Mouse (Mus musculus): Measurements from ENCODE around the gene Cdk17. TPM values are rescaled to one million over a fixed set of nuclear protein-coding genes. Genes with fewer than 3 reads are reported as not detected.

The Cdk17 gene
- polyA plus RNA-seq, 1 experiment from 2014 or later: 14.2 TPM

DNA sequence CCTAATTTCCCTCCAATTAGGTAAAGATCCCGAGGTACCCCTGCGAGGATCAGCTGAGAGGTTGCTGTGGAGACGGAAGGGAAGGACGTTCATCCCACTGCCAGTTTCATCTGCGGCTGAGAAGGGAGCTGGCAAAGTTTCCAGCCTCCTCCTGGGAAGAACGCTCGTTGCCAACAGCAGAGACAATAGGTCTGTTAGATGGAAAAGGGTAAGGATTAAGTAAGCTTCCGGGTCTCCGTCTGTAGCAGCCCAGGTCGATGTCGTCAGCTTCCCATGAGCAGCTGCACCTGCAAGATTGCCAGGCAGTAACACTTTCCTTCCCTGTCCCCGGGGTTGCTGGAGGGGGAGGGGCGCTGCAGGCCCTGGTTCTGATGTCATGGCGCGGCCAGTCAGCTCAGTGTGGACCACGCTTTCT lies 115.7 kb downstream of the Cdk17 start:
- H3K9me3 ChIP-seq (replicated peaks; ENCODE audit: control insufficient read depth, low read length): no peaks in the 10 kb centered on the region
- H3K9ac ChIP-seq (ENCODE audit: low read length): peak overlapping the region; percentile 50
- peaks cover 25% of the 10 kb centered on the region for H3K4me1 ChIP-seq (ENCODE audit: control insufficient read depth, insufficient read depth, low read length)
- peak overlapping the region; percentile 46 for H3K4me2 ChIP-seq (ENCODE audit: low read depth, low read length)
- no peaks in the 10 kb centered on the region for H3K27me3 ChIP-seq (ENCODE audit: control insufficient read depth, insufficient read depth, low read length)
- 13% methylated on average over 16 of the region's 16 CpGs for WGBS
- peak; percentile 71 for ATAC-seq (ENCODE audit: insufficient read depth, low FRiP score)
- H3K36me3 ChIP-seq (ENCODE audit: control insufficient read depth, insufficient read depth, low read length): no peaks in the 10 kb centered on the region
- peak overlapping the region; percentile 28 for H3K27ac ChIP-seq (ENCODE audit: low read length)
- peak overlapping the region; percentile 20 for H3K4me3 ChIP-seq (replicated peaks; ENCODE audit: low read length)

GRCm38 (mm10) chr10:93276857-93277256 lies 116.2 kb downstream of the Cdk17 start:
- H3K9ac ChIP-seq (ENCODE audit: low read length): peak overlapping the region; percentile 50; the same call in 1 of the 2 replicates
- peaks cover 25% of the 10 kb centered on the region for H3K4me1 ChIP-seq (ENCODE audit: control insufficient read depth, insufficient read depth, low read length)
- WGBS: 50% methylated on average over 9 of the region's 9 CpGs
- no peak for ATAC-seq (ENCODE audit: insufficient read depth, low FRiP score)
- peak overlapping the region; percentile 46 for H3K4me2 ChIP-seq (ENCODE audit: low read depth, low read length)
- H3K27me3 ChIP-seq (ENCODE audit: control insufficient read depth, insufficient read depth, low read length): no peaks in the 10 kb centered on the region
- no peaks in the 10 kb centered on the region for H3K36me3 ChIP-seq (ENCODE audit: control insufficient read depth, insufficient read depth, low read length)
- peak overlapping the region; percentile 20; the same call in 1 of the 2 replicates for H3K4me3 ChIP-seq (replicated peaks; ENCODE audit: low read length)
- H3K27ac ChIP-seq (ENCODE audit: low read length): no peak overlapping the region
- H3K9me3 ChIP-seq (replicated peaks; ENCODE audit: control insufficient read depth, low read length): no peaks in the 10 kb centered on the region

- H3K27me3 ChIP-seq (ENCODE audit: control insufficient read depth, insufficient read depth, low read length): no peaks in the 10 kb centered on the region
- no peak for ATAC-seq (ENCODE audit: insufficient read depth, low FRiP score)
- H3K9ac ChIP-seq (ENCODE audit: low read length): no peak overlapping the region
- H3K36me3 ChIP-seq (ENCODE audit: control insufficient read depth, insufficient read depth, low read length): 0 out of 2 replicates have a peak, but pooled peaks cover 5% of the 10 kb centered on the region
- H3K27ac ChIP-seq (ENCODE audit: low read length): no peak overlapping the region
- H3K4me2 ChIP-seq (ENCODE audit: low read depth, low read length): no peak overlapping the region
- no peak overlapping the region for H3K4me3 ChIP-seq (replicated peaks; ENCODE audit: low read length)
- H3K4me1 ChIP-seq (ENCODE audit: control insufficient read depth, insufficient read depth, low read length): peaks cover 15% of the 10 kb centered on the region; the same call in 1 of the 2 replicates
- H3K9me3 ChIP-seq (replicated peaks; ENCODE audit: control insufficient read depth, low read length): no peaks in the 10 kb centered on the region
- 81% methylated on average over 8 of the region's 8 CpGs for WGBS
These were observed 117.7 kb downstream of the Cdk17 start for GRCm38 (mm10) chr10:93278361-93278760.

- WGBS: 88% methylated on average over 9 of the region's 9 CpGs
- ATAC-seq (ENCODE audit: insufficient read depth, low FRiP score): no peak
- Histone ChIP-seq H3K27me3 (ENCODE audit: control insufficient read depth, insufficient read depth, low read length) (no peaks in the 10 kb centered on the region), H3K4me3 (replicated peaks; ENCODE audit: low read length) (no peak overlapping the region), H3K4me2 (ENCODE audit: low read depth, low read length) (no peak overlapping the region), H3K27ac (ENCODE audit: low read length) (no peak overlapping the region), H3K9me3 (replicated peaks; ENCODE audit: control insufficient read depth, low read length) (no peaks in the 10 kb centered on the region), H3K36me3 (ENCODE audit: control insufficient read depth, insufficient read depth, low read length) (0 out of 2 replicates have a peak, but pooled peaks cover 9% of the 10 kb centered on the region), H3K4me1 (ENCODE audit: control insufficient read depth, insufficient read depth, low read length) (peaks cover 15% of the 10 kb centered on the region; the same call in 1 of the 2 replicates), H3K9ac (ENCODE audit: low read length) (no peak overlapping the region)
These were observed 118.4 kb downstream of the Cdk17 start for GRCm38 (mm10) chr10:93279062-93279461.

DNA sequence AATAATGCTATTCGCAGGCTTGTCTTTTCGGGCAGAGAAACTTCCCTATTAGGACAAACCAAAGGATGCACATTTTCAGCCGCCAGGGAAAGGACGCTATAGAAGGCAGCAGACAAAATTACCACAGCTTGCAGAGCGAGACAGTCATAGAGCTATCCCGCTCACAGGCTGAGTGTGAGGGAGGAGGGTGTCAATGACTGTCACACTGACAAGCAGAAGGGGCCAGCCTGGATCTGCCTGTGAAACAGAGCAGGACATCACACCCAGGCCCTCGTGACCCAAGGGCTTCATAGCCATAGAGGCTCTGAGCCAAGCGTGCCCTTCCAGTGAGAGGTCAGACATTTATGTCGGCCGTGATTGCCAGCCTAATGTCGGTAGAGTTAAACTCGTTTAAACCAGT lies 119.9 kb downstream of the Cdk17 start:
- H3K27me3 ChIP-seq (ENCODE audit: control insufficient read depth, insufficient read depth, low read length): no peaks in the 10 kb centered on the region
- peaks cover 11% of the 10 kb centered on the region; the same call in 1 of the 2 replicates for H3K4me1 ChIP-seq (ENCODE audit: control insufficient read depth, insufficient read depth, low read length)
- 0 out of 2 replicates have a peak, but pooled peaks cover 9% of the 10 kb centered on the region for H3K36me3 ChIP-seq (ENCODE audit: control insufficient read depth, insufficient read depth, low read length)
- H3K9me3 ChIP-seq (replicated peaks; ENCODE audit: control insufficient read depth, low read length): no peaks in the 10 kb centered on the region
- 80% methylated on average over 12 of the region's 12 CpGs for WGBS
- no peak overlapping the region for H3K27ac ChIP-seq (ENCODE audit: low read length)
- no peak overlapping the region for H3K4me3 ChIP-seq (replicated peaks; ENCODE audit: low read length)
- no peak overlapping the region for H3K4me2 ChIP-seq (ENCODE audit: low read depth, low read length)
- ATAC-seq (ENCODE audit: insufficient read depth, low FRiP score): no peak
- H3K9ac ChIP-seq (ENCODE audit: low read length): no peak overlapping the region

DNA sequence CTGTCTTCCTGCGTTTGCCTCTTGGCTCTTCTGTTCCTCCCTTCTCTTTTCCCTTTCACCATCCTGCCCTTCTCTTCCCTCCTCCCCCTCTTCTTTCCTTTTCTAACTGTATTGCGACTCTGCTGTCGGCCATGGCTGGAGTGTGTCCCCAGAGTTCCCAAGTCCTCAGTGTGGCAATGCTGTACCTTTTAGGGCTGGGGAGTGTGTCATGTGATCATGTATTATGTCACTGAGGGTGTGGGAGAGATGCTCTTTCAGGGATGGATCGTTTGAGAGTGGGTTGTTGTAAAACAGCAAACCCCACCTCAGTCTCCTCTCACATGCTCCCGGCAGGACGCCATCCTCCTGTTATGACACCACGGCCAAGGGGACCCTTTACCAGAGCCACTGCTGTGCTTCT lies 120.4 kb downstream of the Cdk17 start:
- H3K9me3 ChIP-seq (replicated peaks; ENCODE audit: control insufficient read depth, low read length): no peaks in the 10 kb centered on the region
- no peak overlapping the region for H3K4me3 ChIP-seq (replicated peaks; ENCODE audit: low read length)
- no peaks in the 10 kb centered on the region for H3K27me3 ChIP-seq (ENCODE audit: control insufficient read depth, insufficient read depth, low read length)
- no peak overlapping the region for H3K9ac ChIP-seq (ENCODE audit: low read length)
- WGBS: 79% methylated on average over 7 of the region's 7 CpGs
- peaks cover 7% of the 10 kb centered on the region; the same call in 1 of the 2 replicates for H3K4me1 ChIP-seq (ENCODE audit: control insufficient read depth, insufficient read depth, low read length)
- H3K36me3 ChIP-seq (ENCODE audit: control insufficient read depth, insufficient read depth, low read length): 0 out of 2 replicates have a peak, but pooled peaks cover 9% of the 10 kb centered on the region
- no peak for ATAC-seq (ENCODE audit: insufficient read depth, low FRiP score)
- no peak overlapping the region for H3K4me2 ChIP-seq (ENCODE audit: low read depth, low read length)
- H3K27ac ChIP-seq (ENCODE audit: low read length): no peak overlapping the region

- peak; percentile 38; the same call in 1 of the 2 replicates for ATAC-seq (ENCODE audit: insufficient read depth, low FRiP score)
- no peaks in the 10 kb centered on the region for H3K4me1 ChIP-seq (ENCODE audit: control insufficient read depth, insufficient read depth, low read length)
- H3K4me2 ChIP-seq (ENCODE audit: low read depth, low read length): no peak overlapping the region
- no peaks in the 10 kb centered on the region for H3K27me3 ChIP-seq (ENCODE audit: control insufficient read depth, insufficient read depth, low read length)
- H3K36me3 ChIP-seq (ENCODE audit: control insufficient read depth, insufficient read depth, low read length): 0 out of 2 replicates have a peak, but pooled peaks cover 9% of the 10 kb centered on the region
- H3K4me3 ChIP-seq (replicated peaks; ENCODE audit: low read length): no peak overlapping the region
- H3K9ac ChIP-seq (ENCODE audit: low read length): no peak overlapping the region
- no peak overlapping the region for H3K27ac ChIP-seq (ENCODE audit: low read length)
- whole genome bisulfite sequencing: 58% methylated on average over 12 of the region's 12 CpGs
- H3K9me3 ChIP-seq (replicated peaks; ENCODE audit: control insufficient read depth, low read length): no peaks in the 10 kb centered on the region
These were observed 121.9 kb downstream of the Cdk17 start for GRCm38 (mm10) chr10:93282526-93282964.

GRCm38 (mm10) chr10:93283258-93283657 lies 122.6 kb downstream of the Cdk17 start:
- no peak overlapping the region for H3K4me3 ChIP-seq (replicated peaks; ENCODE audit: low read length)
- H3K27me3 ChIP-seq (ENCODE audit: control insufficient read depth, insufficient read depth, low read length): no peaks in the 10 kb centered on the region
- no peak for ATAC-seq (ENCODE audit: insufficient read depth, low FRiP score)
- no peak overlapping the region for H3K27ac ChIP-seq (ENCODE audit: low read length)
- no peaks in the 10 kb centered on the region for H3K9me3 ChIP-seq (replicated peaks; ENCODE audit: control insufficient read depth, low read length)
- H3K4me1 ChIP-seq (ENCODE audit: control insufficient read depth, insufficient read depth, low read length): peaks cover 3% of the 10 kb centered on the region
- H3K36me3 ChIP-seq (ENCODE audit: control insufficient read depth, insufficient read depth, low read length): 0 out of 2 replicates have a peak, but pooled peaks cover 9% of the 10 kb centered on the region
- no peak overlapping the region for H3K4me2 ChIP-seq (ENCODE audit: low read depth, low read length)
- 70% methylated on average over 4 of the region's 4 CpGs for WGBS
- H3K9ac ChIP-seq (ENCODE audit: low read length): no peak overlapping the region

DNA sequence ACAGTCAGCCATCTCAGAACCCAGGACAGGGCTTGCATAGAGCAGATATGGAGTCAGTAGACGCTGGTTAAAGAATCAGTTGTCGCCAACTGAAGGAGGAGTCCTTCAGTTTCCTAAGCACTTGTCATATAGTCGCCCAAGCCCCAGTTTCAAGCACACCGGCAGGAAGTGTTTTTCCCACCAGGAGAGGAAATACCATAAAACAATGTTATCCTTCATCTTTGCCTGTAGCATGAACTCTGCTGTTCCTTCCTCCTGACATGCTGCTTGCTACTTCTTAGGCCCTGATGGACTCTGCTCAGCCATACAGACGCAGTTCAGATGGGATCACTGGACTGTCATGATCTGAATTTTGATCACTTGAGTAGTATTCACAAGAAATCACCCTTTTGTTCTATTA lies 124.8 kb downstream of the Cdk17 start:
- no peaks in the 10 kb centered on the region for H3K9me3 ChIP-seq (replicated peaks; ENCODE audit: control insufficient read depth, low read length)
- H3K4me2 ChIP-seq (ENCODE audit: low read depth, low read length): no peak overlapping the region
- H3K4me3 ChIP-seq (replicated peaks; ENCODE audit: low read length): no peak overlapping the region
- 0 out of 2 replicates have a peak, but pooled peaks cover 9% of the 10 kb centered on the region for H3K36me3 ChIP-seq (ENCODE audit: control insufficient read depth, insufficient read depth, low read length)
- peaks cover 7% of the 10 kb centered on the region for H3K4me1 ChIP-seq (ENCODE audit: control insufficient read depth, insufficient read depth, low read length)
- no peaks in the 10 kb centered on the region for H3K27me3 ChIP-seq (ENCODE audit: control insufficient read depth, insufficient read depth, low read length)
- no peak overlapping the region for H3K27ac ChIP-seq (ENCODE audit: low read length)
- no peak overlapping the region for H3K9ac ChIP-seq (ENCODE audit: low read length)
- ATAC-seq (ENCODE audit: insufficient read depth, low FRiP score): no peak
- 73% methylated on average over 5 of the region's 5 CpGs for WGBS

Data from stomach, embryonic 16.5 days (tissue).